Mouse (Mus musculus): ENCODE results near the gene Kntc1. TPM values are rescaled to one million over a fixed set of nuclear protein-coding genes. Genes with fewer than 3 reads are reported as not detected.
"Not testable (repeated sequence)": the region's sequence is repeated elsewhere in the genome, so short reads cannot be mapped to it uniquely, and the experiment has no call there.

Kntc1 gene
- total RNA-seq, 2 experiments from 2014 or later, result 0.68 to 1.1 TPM

- intact Hi-C loops (cut with DNase I), result loop anchor here (5.0 to 10.0 kb wide), 2 partner anchors 75 to 327 kb away; no protein-coding TSS in a partner anchor
- TF ChIP-seq CTCF (IDR thresholded peaks at IDR 0.05), result no peak
- H3K27ac ChIP-seq, result no peak overlapping the region
- H3K4me3 ChIP-seq, result peak overlapping the region; percentile 64
- DNase-seq (ENCODE audit: extremely low spot score in 1 of 2, low spot score in 2 of 2), result no peak
Observed at GRCm38 (mm10) chr5:123747604-123748003, 1.9 kb upstream of the Kntc1 start.

- Histone ChIP-seq H3K4me3 (peak overlapping the region; percentile 64), H3K27ac (peak overlapping the region; percentile 98)
- DNase-seq (ENCODE audit: extremely low spot score in 1 of 2, low spot score in 2 of 2), result no peak
- no peak for TF ChIP-seq CTCF (IDR thresholded peaks at IDR 0.05)
- intact Hi-C loops (cut with DNase I), result loop anchor here (1.0 to 10.0 kb wide), 3 partner anchors 74 to 326 kb away; partner anchors contain the start of gene Denr
Observed at GRCm38 (mm10) chr5:123748339-123749064, 1.0 kb upstream of the Kntc1 start.

- no peak for DNase-seq (ENCODE audit: extremely low spot score in 1 of 2, low spot score in 2 of 2)
- Histone ChIP-seq H3K27ac (no peak overlapping the region), H3K4me3 (no peak overlapping the region)
- no peak for TF ChIP-seq CTCF (IDR thresholded peaks at IDR 0.05)
- intact Hi-C loops (cut with DNase I), result no loop called here
Observed at GRCm38 (mm10) chr5:123765506-123765905, 16.0 kb downstream of the Kntc1 start.

GRCm38 (mm10) chr5:123766455-123766854 lies 16.9 kb downstream of the Kntc1 start:
- DNase-seq (ENCODE audit: extremely low spot score in 1 of 2, low spot score in 2 of 2); intact Hi-C loops (cut with DNase I); H3K4me3 ChIP-seq; H3K27ac ChIP-seq: not testable (repeated sequence)

GRCm38 (mm10) chr5:123773441-123773840 lies 23.9 kb downstream of the Kntc1 start:
- DNase-seq (ENCODE audit: extremely low spot score in 1 of 2, low spot score in 2 of 2), result no peak
- Histone ChIP-seq H3K27ac (no peak overlapping the region), H3K4me3 (no peak overlapping the region)
- no peak for TF ChIP-seq CTCF (IDR thresholded peaks at IDR 0.05)
- intact Hi-C loops (cut with DNase I), result no loop called here

GRCm38 (mm10) chr5:123780716-123781115 lies 31.2 kb downstream of the Kntc1 start:
- no peak overlapping the region for H3K4me3 ChIP-seq
- intact Hi-C loops (cut with DNase I), result no loop called here
- TF ChIP-seq CTCF (IDR thresholded peaks at IDR 0.05), result no peak
- no peak overlapping the region for H3K27ac ChIP-seq
- no peak for DNase-seq (ENCODE audit: extremely low spot score in 1 of 2, low spot score in 2 of 2)

- intact Hi-C loops (cut with DNase I), result no loop called here
- no peak for TF ChIP-seq CTCF (IDR thresholded peaks at IDR 0.05)
Observed at GRCm38 (mm10) chr5:123781864-123782263, 32.3 kb downstream of the Kntc1 start.

GRCm38 (mm10) chr5:123788976-123789375 lies 39.5 kb downstream of the Kntc1 start:
- Histone ChIP-seq H3K4me3 (no peak overlapping the region), H3K27ac (no peak overlapping the region)
- no peak for DNase-seq (ENCODE audit: extremely low spot score in 1 of 2, low spot score in 2 of 2)
- TF ChIP-seq CTCF (IDR thresholded peaks at IDR 0.05), result no peak; the same call in 1 of the 2 replicates
- intact Hi-C loops (cut with DNase I), result no loop called here

More at GRCm38 (mm10) chr5:123781864-123782263, 32.3 kb downstream of the Kntc1 start:
- no peak overlapping the region for H3K27ac ChIP-seq
- H3K4me3 ChIP-seq, result no peak overlapping the region
- DNase-seq (ENCODE audit: extremely low spot score in 1 of 2, low spot score in 2 of 2), result no peak

GRCm38 (mm10) chr5:123793081-123793480 lies 43.6 kb downstream of the Kntc1 start:
- TF ChIP-seq CTCF (IDR thresholded peaks at IDR 0.05), result no peak; the same call in 1 of the 2 replicates

GRCm38 (mm10) chr5:123806334-123806733 lies 56.8 kb downstream of the Kntc1 start:
- H3K27ac ChIP-seq, result peak overlapping the region; percentile 53

More at GRCm38 (mm10) chr5:123793081-123793480, 43.6 kb downstream of the Kntc1 start:
- DNase-seq (ENCODE audit: extremely low spot score in 1 of 2, low spot score in 2 of 2), result no peak
- H3K4me3 ChIP-seq, result no peak overlapping the region
- intact Hi-C loops (cut with DNase I), result no loop called here
- no peak overlapping the region for H3K27ac ChIP-seq

GRCm38 (mm10) chr5:123808541-123808940 lies 59.0 kb downstream of the Kntc1 start:
- Histone ChIP-seq H3K27ac (no peak overlapping the region), H3K4me3 (no peak overlapping the region)
- DNase-seq (ENCODE audit: extremely low spot score in 1 of 2, low spot score in 2 of 2), result no peak
- intact Hi-C loops (cut with DNase I), result no loop called here
- TF ChIP-seq CTCF (IDR thresholded peaks at IDR 0.05), result no peak

More at GRCm38 (mm10) chr5:123806334-123806733, 56.8 kb downstream of the Kntc1 start:
- intact Hi-C loops (cut with DNase I), result no loop called here
- no peak overlapping the region for H3K4me3 ChIP-seq
- no peak for DNase-seq (ENCODE audit: extremely low spot score in 1 of 2, low spot score in 2 of 2)
- no peak for TF ChIP-seq CTCF (IDR thresholded peaks at IDR 0.05)

- no peak for TF ChIP-seq CTCF (IDR thresholded peaks at IDR 0.05)
- no peak overlapping the region for H3K4me3 ChIP-seq
- no peak overlapping the region for H3K27ac ChIP-seq
- intact Hi-C loops (cut with DNase I), result no loop called here
- DNase-seq (ENCODE audit: extremely low spot score in 1 of 2, low spot score in 2 of 2), result no peak
Observed at GRCm38 (mm10) chr5:123809156-123809555, 59.6 kb downstream of the Kntc1 start.

- Histone ChIP-seq H3K4me3 (no peak overlapping the region), H3K27ac (no peak overlapping the region)
- intact Hi-C loops (cut with DNase I), result no loop called here
- no peak for TF ChIP-seq CTCF (IDR thresholded peaks at IDR 0.05)
- DNase-seq (ENCODE audit: extremely low spot score in 1 of 2, low spot score in 2 of 2), result no peak
Observed at GRCm38 (mm10) chr5:123816891-123817290, 67.4 kb downstream of the Kntc1 start.

Measured in left cerebral cortex, adult 2 months (tissue).